Mouse (Mus musculus) retina, adult 2 months (tissue): ENCODE measurements at regions not wholly inside any gene's neighbourhood (a gene's known extent, or its start where the extent isn't known, plus 50 kb on each side); places are given as distances from the start of the nearest gene placed in this dataset.

Experiments used
- DNase-seq: peaks from one replicate; pipeline ENCODE4 v3.0.0-alpha.2; 2012; ENCODE audit warnings: low read depth, low spot score

DNA sequence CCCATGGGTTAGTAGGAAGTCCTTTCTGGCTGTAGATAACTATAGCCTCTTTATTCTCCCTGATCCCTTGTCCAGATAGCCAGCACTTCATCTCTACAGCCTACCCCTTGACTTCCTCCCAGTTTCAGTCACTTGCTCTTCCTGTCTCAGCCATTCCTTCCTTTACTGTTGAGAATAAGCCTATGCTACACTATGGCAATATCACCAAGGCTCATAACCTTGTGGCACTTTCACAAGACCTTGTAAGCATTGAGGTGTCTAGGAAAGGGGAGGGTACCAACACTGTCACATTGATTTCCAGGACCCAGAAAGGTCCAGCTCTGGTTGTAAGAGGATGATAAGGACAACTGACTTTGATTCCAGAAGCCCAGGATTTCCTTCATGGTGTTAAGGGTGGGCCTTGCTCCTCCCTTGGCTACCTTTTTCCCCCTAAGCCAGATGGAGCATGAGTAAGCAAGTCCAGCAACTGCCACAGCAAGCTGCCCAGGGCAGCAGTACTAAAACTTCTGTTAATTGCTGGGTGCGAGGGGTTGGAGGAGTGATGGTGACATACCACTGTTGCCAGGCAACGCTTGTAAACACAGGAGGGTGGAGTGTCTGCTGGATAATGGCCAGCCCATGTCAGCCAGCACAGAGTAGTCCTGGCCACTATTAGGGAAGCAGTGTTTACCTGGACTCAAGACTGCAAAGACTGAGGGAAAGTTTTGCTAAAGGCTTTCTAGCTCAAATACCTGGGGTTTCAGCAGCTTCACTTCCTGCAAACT is 75.7 kb downstream of the Ankrd16 start:
- DNase-seq: no peak

DNA sequence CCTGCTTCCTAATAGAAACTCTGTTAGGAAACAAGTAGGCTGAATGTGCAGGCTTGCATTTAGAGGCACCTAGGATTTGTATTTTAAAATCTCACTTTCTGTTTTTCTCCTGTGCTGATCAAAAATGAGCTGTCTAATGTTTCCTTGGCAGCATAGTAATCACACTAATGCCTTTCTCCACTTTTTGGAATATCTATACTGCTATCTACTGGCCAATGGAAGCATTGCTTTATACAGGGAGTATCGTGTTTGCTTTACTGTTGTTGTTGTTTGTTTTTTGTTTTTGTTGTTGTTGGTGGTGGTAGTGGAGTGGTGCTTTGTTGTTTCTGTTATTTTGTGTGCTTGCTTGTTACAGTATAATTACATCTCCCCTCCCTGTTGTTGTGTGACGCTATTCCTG is 92.3 kb downstream of the Ankrd16 start:
- no peak for DNase-seq

DNA sequence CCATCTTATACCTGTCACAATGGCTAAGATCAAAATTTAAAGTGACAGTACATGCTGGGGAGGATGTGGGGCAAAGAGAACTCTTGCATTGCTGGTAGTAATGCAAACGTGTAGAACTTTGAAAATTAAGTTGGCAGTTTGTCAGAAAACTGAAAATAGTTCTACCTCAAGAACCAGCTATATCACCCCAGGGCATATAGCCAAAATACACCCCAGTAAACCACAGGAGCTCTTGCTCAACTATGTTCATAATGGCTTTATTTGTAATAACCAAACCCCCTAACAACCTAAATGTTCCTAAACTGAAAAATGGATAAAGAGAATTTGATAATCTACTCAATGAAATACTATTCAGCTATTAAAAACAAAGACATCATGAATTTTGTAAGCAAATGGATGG is 102.3 kb downstream of the Ankrd16 start:
- no peak for DNase-seq

DNA sequence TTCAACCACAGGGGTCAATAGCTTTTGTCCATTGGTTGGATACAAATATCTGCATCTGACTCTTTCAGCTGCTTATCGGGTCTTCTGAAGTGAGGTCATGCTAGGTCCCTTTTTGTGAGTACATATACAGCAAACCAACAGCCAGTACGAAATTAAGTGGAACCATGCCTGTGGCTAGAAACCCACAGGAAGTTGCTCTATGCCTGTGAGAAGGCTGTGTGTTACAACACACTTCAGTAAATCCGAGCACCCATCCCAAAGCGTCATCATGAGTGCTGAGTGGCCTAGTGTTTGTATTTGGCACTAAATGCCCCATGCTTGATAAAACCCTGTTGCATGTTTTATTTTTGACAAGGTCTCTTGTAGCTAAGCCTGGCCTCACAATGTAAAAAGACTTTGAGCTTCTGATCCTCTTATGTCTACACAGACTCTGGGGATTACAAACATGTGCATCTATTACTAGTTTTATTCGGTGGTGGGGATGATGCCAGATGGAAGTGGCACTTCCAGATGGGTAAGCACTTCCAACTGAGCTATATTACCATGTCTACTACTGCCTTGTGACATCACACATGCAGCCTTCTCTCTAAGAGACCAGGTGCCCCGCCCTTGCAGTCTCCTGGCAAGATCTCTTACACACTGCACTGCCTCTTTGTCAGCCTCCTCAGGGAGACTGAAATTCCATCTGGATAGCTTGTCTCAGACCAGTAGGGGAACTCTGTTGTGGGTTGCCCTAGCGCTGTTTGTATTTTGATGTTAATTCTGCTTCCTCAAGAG is 117.3 kb downstream of the Ankrd16 start:
- no peak for DNase-seq

DNA sequence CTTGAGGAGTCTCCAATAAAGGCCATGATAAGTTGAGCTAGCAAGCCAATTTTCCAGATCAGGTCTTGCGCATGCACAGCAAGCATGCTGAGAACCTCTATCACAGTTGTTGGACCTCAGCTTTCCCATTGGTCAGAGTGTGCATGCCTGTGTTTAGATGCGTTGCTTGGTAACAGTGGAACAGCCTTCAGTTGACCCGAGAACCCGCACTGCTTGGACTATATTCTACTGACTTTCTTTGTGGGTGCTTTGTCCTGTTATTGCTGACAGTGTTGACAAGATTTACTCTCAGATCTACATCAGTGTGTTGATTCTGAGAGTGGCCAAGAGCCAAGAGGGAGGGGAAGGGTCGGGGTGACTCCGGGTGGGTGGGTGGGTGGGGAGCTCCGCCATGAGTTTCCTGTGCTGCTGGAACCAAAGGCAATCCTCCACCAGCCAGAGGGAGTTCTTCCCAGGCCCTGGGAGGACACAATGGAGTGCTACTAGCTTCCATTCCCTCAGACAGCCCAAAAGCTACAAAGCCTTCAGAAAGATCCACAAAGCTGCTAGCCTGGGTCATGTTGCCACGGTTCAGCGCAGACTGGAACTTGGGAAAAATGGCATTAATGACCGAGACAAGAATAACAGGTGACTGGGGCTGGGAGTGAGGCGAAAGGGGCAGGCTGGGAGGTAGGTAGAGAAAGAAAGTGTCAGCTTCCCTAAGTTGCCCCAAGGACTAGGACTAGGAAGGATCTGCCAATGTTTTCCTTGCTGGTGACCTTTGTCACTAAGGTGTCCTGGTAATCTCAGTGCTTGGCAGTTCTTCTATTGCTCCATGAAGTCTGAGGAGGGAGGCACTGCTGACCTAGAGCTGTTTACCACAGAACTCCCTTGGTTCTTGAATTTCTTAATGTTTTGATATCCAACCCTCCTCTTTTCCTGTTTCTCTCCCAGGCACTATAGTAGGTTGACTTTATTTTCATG is 122.3 kb downstream of the Ankrd16 start:
- DNase-seq: no peak

DNA sequence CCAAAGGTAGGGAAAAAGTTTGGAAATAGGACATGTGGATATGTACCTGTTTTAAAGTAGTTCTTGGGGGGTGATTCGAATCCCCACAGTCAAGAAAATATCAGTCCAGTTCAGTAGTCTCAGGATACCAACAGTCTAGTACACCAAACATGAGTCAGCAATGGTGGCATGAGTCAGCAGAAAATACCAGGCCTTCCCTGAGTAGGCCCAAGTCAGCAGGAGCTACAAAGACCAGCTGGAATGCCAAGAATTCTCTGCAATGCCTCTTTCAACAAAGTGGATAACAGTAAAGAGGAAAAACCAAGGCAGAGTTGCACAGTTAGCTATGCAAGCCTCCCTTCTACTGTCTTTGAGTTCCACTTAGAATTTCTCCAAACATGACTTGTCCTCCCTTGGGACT is 137.1 kb downstream of the Ankrd16 start:
- no peak for DNase-seq

DNA sequence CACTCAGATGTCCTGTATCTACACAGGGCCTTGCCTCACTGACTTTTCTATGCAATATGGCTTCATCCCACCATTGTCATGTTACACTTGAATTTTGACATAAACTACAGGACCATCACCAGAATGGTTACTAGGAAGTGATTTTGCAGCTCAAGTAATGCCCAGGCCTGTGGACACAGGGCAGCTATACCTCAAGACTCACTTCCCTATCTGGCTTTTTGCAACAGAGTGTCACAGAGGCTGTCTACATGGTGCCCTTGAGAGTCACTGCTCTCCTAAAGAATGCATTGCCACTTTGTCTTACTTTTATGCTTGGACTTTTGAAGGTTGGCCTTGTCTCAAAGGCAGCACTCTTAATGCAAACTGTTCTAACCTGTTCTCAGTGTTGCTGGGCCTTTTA is 139.7 kb downstream of the Ankrd16 start:
- DNase-seq: no peak

DNA sequence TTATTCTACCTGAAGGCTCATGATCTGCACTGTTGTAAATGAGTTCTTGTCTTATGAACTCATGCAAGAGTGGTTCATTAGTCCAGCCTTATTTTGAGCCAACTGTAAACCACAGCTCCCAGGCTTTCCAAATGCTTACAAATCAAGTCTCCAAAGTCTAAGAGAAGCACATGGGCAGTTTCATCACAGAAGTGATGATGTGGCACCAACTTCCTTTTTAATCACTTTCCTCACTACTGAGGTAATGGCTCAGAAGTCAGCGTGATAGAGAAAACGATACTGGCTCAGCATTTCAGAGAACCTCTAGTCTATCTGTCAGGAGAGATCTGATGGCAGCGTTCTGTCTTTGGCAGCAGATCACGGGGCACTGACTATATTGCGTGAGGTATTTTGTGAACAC is 140.4 kb downstream of the Ankrd16 start:
- DNase-seq: no peak

DNA sequence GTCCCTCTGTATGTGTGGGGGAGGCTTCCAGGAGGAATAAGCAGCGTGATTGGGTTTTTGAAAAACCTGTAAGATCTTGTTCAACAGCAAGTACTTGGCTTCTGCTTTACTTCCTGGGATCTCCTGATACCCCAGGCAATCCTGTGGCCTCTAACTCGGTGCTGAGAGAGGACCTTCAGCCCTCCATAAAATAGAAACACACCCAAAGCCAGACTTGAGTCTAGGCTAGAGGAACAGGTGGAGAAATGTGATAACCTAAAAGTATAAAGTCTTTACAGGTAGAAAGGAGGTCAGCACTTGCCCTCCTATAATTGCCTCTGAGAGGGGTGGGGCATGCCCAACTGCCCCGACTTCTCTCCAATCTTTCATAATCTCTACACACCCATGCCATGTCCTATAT is 183.1 kb downstream of the Ankrd16 start:
- DNase-seq: no peak

DNA sequence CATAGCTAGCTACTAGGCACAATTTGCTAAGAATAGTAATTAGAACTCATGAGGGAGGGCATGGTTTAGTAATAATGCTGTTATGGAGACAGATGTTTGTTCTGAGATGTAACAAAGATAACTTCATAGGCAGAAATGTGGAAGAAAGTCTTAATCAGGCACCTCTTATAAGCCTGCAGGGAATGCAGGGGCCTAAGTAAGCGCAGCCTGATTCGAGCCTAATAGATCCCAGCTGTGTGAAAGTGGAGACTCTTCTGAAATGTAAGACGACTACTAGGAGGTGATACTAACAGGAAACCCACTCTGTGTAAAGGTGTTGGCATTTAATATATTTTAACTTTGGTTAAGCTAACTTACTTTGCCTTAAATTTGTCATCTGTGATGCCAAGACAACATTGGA is 187.7 kb downstream of the Ankrd16 start:
- DNase-seq: no peak

DNA sequence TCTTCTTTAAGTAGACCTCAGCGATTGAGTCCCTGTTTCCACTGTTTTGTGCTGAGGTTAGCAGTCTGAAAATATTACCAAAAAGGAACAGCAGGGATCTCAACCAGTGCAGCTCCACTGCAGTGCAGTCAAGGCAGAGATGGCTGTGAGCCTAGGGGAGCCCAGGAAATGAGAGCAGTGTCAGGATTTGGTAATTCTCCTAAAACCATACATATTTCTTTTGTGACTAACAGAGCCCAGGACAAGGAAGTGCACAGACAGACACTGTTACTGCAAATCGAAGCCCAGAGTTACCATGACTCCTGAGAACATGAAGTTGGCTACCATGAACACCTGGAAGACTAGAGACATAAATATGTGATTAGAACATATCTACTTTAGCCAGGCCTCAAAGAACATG is 189.3 kb downstream of the Ankrd16 start:
- no peak for DNase-seq

DNA sequence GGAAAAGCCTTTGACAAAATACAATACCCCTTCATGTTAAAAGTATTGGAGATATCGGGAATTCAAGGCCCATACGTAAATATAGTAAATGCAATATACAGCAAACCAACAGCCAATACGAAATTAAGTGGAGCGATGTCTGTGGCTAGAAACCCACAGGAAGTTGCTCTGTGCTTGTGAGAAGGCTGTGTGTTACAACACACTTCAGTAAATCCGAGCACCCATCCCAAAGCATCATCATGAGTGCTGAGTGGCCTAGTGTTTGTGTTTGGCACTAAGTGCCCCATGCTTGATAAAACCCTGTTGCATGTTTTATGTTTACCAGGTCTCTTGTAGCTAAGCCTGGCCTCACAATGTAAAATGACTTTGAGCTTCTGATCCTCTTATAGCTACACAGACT is 194.3 kb downstream of the Ankrd16 start:
- no peak for DNase-seq

DNA sequence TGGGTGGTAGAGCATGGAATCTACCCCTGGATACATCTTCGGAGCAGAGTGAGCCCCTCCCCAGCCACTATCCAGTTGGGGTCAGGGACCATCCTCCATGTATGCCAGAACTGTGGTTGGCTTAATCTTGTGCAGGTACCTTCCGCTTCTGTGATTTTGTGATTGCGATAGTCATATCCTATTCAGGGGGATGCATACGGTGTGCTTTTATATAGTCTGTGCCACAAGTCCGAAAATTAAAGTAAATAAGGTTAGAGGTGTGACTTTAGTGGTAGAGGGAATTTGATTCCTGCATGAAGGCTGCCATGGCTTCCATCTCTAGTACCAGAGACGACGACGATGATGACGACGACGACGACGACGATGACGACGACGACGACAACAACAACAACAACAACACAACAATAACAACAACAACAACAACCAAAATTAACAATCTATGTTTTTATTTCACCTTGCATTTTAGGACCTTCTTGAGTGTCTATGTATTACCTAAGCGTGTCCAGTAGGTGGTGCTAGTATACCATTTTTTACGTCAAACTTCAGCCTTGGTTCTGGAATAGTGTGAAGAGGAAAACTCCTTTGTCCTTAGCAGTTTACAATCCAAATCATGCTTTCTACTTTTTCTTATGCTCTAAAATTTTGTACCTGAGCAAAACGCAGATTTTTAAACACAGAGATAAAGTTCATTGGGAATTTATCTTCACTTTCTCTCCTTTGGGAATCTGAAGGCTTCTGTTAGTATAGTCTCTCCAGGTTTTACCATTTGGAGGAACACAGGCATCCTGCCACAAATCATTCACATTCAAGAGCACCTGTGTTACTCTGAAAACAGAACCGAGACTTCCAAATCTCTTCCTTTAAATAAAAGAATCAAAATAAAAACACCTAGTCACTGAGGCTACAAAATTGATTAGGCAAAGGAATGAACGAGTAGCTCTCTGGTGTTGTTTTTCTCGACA is 224.5 kb downstream of the Ankrd16 start:
- peak; percentile 28 for DNase-seq

DNA sequence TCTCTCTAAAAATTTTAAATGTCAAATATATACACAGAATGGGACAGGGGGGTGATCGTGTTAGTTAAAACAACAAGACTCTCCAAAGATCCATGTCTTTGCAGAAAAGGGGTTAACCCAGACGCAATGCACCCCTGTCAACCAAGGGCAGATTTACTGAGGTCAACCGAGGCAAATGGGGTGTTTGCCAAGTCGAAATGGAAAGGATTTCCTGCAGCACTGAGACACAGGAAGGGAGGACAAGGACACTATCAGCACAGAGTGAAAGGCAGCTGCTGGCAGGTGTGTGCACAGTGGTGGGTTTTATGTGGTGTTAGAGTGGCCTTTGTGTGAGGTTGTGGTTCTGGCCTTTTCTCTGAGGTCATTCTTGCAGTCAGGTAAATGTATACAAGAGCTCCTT is 226.7 kb downstream of the Ankrd16 start:
- DNase-seq: no peak

DNA sequence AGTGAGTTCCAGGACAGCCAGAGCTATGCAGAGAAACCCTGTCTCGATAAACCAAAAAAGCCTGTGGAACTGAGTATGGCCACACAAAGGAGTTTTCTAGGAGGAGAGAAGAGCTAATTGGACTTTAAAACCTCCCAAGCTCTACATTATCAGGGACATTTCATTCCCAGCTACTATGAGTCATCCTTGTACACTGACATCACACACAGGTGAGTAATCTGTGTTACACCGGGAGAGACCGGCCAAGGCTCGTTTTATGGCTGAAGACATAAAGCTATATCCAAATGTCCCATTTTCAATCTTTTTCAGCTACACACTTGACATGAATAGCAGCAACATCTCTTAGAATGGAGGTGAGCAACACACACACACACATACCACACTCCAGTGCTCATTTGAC is 229.5 kb downstream of the Ankrd16 start:
- no peak for DNase-seq

DNA sequence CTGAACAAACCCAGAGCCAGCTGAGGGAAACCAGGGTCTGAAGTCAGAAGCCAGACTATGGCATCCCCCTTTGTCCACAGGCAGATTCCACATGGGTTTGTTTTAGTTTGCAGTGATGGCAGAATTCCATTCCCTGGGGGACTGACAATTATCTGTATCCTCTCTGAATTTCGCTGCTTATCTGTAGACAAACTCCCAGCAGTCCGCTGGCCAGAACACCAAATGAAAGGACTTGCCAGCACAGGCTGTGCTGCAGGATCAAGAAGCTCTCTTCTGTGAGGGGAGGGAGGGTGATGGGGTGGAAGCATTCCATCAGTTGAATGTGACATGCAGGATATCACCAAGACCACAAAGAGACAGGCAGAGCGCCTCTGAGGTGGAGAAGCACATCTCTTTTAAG is 233.8 kb downstream of the Ankrd16 start:
- DNase-seq: no peak

DNA sequence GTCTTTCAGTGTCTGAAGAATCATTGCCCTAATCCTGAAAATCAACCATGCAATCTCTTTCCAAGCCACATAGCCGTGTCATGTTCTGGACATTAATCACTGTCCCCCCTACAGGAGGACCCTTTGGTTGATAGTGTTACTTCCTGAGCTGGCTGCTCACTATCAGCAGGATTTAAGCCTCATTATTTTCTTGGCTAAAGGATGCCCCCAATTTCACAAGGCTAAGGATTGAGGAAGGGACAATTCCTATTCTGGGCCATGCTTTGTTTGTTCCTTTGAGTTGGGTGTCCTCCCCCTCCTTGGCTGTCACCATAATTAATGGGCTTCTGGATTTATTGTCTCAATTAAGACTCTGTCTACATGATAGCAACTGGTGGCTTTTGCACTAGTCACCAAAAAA is 241.9 kb downstream of the Ankrd16 start:
- DNase-seq: no peak

DNA sequence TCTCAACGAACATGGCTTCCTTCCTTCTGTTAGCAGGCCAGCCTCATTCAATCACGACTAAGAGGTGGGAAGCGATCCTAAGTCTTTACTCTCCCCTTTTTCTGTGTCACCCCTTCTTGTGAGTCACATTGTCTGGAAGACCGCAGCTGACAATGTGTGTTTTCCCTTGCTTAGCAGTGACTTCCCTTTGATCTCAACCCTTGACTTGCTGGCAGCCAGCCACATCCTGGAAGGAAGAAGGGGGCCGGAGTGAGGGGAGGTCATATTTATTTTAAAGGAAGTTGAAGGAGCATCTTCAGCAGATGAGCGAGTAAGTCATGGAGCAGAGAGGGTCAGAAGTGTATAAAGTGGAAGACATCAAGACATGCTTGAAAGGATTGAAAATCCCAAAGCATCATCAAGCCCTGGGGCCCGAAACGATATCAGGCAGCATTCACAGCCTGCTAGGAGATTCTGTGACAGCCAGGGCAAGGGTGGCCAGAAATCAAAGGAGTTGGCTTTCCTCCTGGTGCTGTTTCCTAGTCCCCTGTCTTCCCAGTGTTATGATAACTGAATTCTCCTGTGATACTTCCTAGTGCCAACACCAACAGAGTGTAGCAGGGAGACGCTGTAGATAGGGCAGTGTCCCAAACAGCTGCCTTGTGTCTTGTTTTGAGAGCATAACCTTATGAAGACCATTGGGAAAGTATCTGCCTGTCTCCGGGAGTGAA is 245.9 kb downstream of the Ankrd16 start:
- DNase-seq: no peak

DNA sequence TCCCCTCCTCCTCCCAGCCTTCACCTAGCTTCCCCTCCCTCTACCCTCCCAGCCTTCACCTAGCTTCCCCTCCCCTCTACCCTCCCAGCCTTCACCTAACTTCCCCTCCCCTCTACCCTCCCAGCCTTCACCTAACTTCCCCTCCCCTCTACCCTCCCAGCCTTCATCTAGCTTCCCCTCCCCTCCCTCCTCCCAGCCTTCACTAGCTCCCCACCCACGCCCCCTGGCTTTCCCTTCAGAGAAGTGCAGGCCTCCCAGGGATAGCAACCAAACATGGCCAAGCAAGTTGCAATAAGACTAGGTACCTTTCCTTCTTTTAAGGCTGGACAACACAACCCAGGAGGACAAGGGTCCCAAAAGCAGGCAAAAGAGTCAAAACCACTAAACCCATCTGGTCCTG is 248.5 kb downstream of the Ankrd16 start:
- DNase-seq: no peak
